Mouse (Mus musculus) midbrain, postnatal 0 days (tissue): Measurements from ENCODE around the gene Wif1. TPM values are rescaled to one million over a fixed set of nuclear protein-coding genes. Genes with fewer than 3 reads are reported as not detected.

ENCODE experiments used
- ATAC-seq: fragments of 200-750 bp; cut with Nextera tagmentation; 2 replicates; pipeline ENCODE4 v1.8.0; 2017; ENCODE audit warnings: moderate number of reproducible peaks, mild to moderate bottlenecking, moderate TSS enrichment, moderate library complexity; ENCODE audit not compliant: low FRiP score
- DNase-seq: peaks from one replicate; pipeline ENCODE4 v3.0.0-alpha.2; 2015; ENCODE audit warnings: low spot score
- H3K27ac ChIP-seq: fragments of 300-500 bp; sonication (generic); 2 replicates; pipeline ENCODE4 v1.5.1; 2014; ENCODE audit warnings: low read depth, mild to moderate bottlenecking, low read length, mixed read lengths
- H3K27me3 ChIP-seq: fragments of 300-500 bp; sonication (generic); 2 replicates; pipeline ENCODE4 v1.6.1; 2014; ENCODE audit warnings: low read length, control low read depth, mixed read lengths; ENCODE audit not compliant: insufficient read depth
- H3K36me3 ChIP-seq: fragments of 300-500 bp; sonication (generic); 2 replicates; pipeline ENCODE4 v1.6.1; 2014; ENCODE audit warnings: low read length, control low read depth, mixed read lengths; ENCODE audit not compliant: insufficient read depth
- H3K4me1 ChIP-seq: fragments of 300-500 bp; sonication (generic); 2 replicates; pipeline ENCODE4 v1.6.1; 2014; ENCODE audit warnings: mild to moderate bottlenecking, control low read depth, antibody characterized with exemption, low read length, mixed read lengths; ENCODE audit not compliant: insufficient read depth
- H3K4me2 ChIP-seq: fragments of 300-500 bp; sonication (generic); 2 replicates; pipeline ENCODE4 v1.6.1; 2014; ENCODE audit warnings: low read depth, mild to moderate bottlenecking, low read length, mixed read lengths; ENCODE audit not compliant: poor library complexity, severe bottlenecking
- H3K4me3 ChIP-seq: fragments of 300-500 bp; sonication (generic); 2 replicates; pipeline ENCODE4 v1.5.1; 2014; ENCODE audit warnings: low read depth, mild to moderate bottlenecking, low read length, moderate library complexity
- H3K9ac ChIP-seq: fragments of 300-500 bp; sonication (generic); replicated peaks from 2 replicates; pipeline ENCODE4 v1.6.1; 2014; ENCODE audit warnings: mild to moderate bottlenecking, low read length, moderate library complexity, mixed read lengths; ENCODE audit not compliant: poor library complexity, severe bottlenecking
- H3K9me3 ChIP-seq: fragments of 300-500 bp; sonication (generic); 2 replicates; pipeline ENCODE4 v1.6.1; 2016; ENCODE audit warnings: low read length, control low read depth
- CTCF ChIP-seq: IDR thresholded peaks from 2 replicates; pipeline ENCODE4 v1.5.1; 2016; ENCODE audit warnings: antibody characterized with exemption, mild to moderate bottlenecking
- WGBS: fragments of 180-500 bp; shearing (Covaris S2); extraction: QIAGEN DNeasy Blood & Tissue Kit; methylation state at CpG from one replicate; pipeline ENCODE4 v1.1.7; 2014; 5-methylcytosine and 5-hydroxymethylcytosine counted together
- polyA plus RNA-seq: library from polyadenylated mRNA; unstranded; fragments of >200 nt; fragmentation: Nextera tagmentation; extraction: Ambion mirVana; gene quantifications from 2 replicates; pipeline ENCODE4 v1.2.1, GENCODE M21; 2015
- total RNA-seq: library from RNA; depleted of rRNA; stranded (reverse); fragments of >200 nt; gene quantifications from 2 replicates; pipeline ENCODE4 v1.2.3, GENCODE M21; 2014

Gene Wif1
- total and polyA plus RNA-seq, 2 experiments from 2014 or later, result 7.5 to 13.9 TPM

- no peak for ATAC-seq
- WGBS, result 91% methylated on average over 4 of the region's 4 CpGs
- no peak for DNase-seq
- H3K9me3 ChIP-seq, result no peaks in the 10 kb centered on the region
- H3K4me1 ChIP-seq, result no peaks in the 10 kb centered on the region
- no peaks in the 10 kb centered on the region for H3K27me3 ChIP-seq
- no peak overlapping the region for H3K4me3 ChIP-seq
- no peak for TF ChIP-seq CTCF
- H3K27ac ChIP-seq, result no peak overlapping the region
- no peak overlapping the region for H3K9ac ChIP-seq
- no peaks in the 10 kb centered on the region for H3K36me3 ChIP-seq
- H3K4me2 ChIP-seq, result no peak overlapping the region
Measured at GRCm38 (mm10) chr10:121082881-121083280, 49.1 kb downstream of the Wif1 start.

- Histone ChIP-seq H3K27me3 (no peaks in the 10 kb centered on the region), H3K27ac (no peak overlapping the region), H3K4me1 (no peaks in the 10 kb centered on the region), H3K4me3 (no peak overlapping the region), H3K4me2 (no peak overlapping the region), H3K9ac (no peak overlapping the region), H3K9me3 (no peaks in the 10 kb centered on the region), H3K36me3 (no peaks in the 10 kb centered on the region)
- peak; percentile 43 for TF ChIP-seq CTCF
- 73% methylated on average over 10 of the region's 10 CpGs for WGBS
- DNase-seq (no peak), ATAC-seq (no peak)
Measured at GRCm38 (mm10) chr10:121083512-121083911, 49.8 kb downstream of the Wif1 start.

DNA sequence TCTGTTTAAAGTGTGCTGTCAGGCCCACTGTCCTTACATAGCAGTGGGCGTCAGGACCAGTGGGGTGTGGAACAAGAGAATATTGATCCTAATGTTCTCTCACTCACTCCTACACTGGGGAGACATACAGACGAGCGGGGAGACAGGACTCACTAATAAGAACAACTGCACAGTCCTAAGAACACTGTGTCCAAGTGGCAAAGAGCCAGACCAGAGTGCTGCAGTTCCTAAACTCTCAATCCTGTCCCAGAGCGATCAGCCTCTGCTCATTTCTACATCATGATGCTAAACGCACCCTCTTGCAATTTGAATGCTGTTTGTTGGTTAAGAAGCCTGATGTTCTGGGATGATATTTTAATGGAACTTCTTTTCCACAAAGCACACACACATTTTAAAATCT lies 54.9 kb downstream of the Wif1 start:
- no peak for TF ChIP-seq CTCF
- Histone ChIP-seq H3K4me1 (no peaks in the 10 kb centered on the region), H3K4me2 (no peak overlapping the region), H3K27ac (no peak overlapping the region), H3K4me3 (no peak overlapping the region), H3K9ac (no peak overlapping the region), H3K9me3 (no peaks in the 10 kb centered on the region), H3K27me3 (no peaks in the 10 kb centered on the region), H3K36me3 (no peaks in the 10 kb centered on the region)
- no peak for DNase-seq
- 74% methylated on average over 5 of the region's 5 CpGs for WGBS
- ATAC-seq, result no peak

GRCm38 (mm10) chr10:121089312-121089711 lies 55.6 kb downstream of the Wif1 start:
- no peak overlapping the region for H3K27ac ChIP-seq
- no peaks in the 10 kb centered on the region for H3K9me3 ChIP-seq
- no peak overlapping the region for H3K9ac ChIP-seq
- no peaks in the 10 kb centered on the region for H3K4me1 ChIP-seq
- ATAC-seq (no peak), DNase-seq (peak; percentile 17)
- H3K4me2 ChIP-seq, result peak overlapping the region; percentile 10; the same call in 1 of the 2 replicates
- no peak overlapping the region for H3K4me3 ChIP-seq
- H3K36me3 ChIP-seq, result no peaks in the 10 kb centered on the region
- no peaks in the 10 kb centered on the region for H3K27me3 ChIP-seq
- 4% methylated on average over 6 of the region's 6 CpGs for WGBS
- no peak for TF ChIP-seq CTCF

DNA sequence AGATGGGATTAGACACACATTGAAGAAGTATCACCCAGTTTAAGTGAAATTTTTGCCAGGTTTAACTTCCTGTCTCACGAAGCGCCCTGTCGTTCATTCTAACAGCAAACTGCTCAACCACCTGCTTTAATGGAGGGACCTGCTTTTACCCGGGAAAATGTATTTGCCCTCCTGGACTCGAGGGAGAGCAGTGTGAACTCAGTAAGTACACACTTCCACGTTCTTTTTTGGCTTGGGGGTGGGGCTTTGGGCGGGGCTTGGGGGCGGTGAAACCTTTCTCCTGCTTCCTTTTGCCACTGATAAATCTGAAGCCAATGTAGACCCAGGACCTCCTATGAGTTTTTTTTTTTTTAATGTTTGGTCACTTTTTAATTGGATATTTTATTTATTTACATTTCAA lies 56.2 kb downstream of the Wif1 start:
- Histone ChIP-seq H3K9me3 (no peaks in the 10 kb centered on the region), H3K36me3 (no peaks in the 10 kb centered on the region), H3K27ac (no peak overlapping the region), H3K9ac (no peak overlapping the region), H3K27me3 (no peaks in the 10 kb centered on the region), H3K4me3 (no peak overlapping the region), H3K4me2 (no peak overlapping the region), H3K4me1 (no peaks in the 10 kb centered on the region)
- DNase-seq, result no peak
- WGBS, result 23% methylated on average over 8 of the region's 8 CpGs
- TF ChIP-seq CTCF, result no peak
- ATAC-seq, result no peak

- peak; percentile 43 for TF ChIP-seq CTCF
- DNase-seq (peak; percentile 36), ATAC-seq (no peak)
- Histone ChIP-seq H3K4me2 (peak overlapping the region; percentile 31), H3K36me3 (no peaks in the 10 kb centered on the region), H3K27ac (no peak overlapping the region), H3K9me3 (no peaks in the 10 kb centered on the region), H3K9ac (no peak overlapping the region), H3K4me3 (no peak overlapping the region), H3K4me1 (no peaks in the 10 kb centered on the region), H3K27me3 (no peaks in the 10 kb centered on the region)
- 44% methylated on average over 12 of the region's 12 CpGs for WGBS
Measured at GRCm38 (mm10) chr10:121095948-121096347, 62.2 kb downstream of the Wif1 start.
